Mouse (Mus musculus): Measurements from ENCODE around the gene Cytl1. TPM values are rescaled to one million over a fixed set of nuclear protein-coding genes. Genes with fewer than 3 reads are reported as not detected.

Cytl1 gene
- not detected in 2 replicates for polyA plus RNA-seq (2015; fragmentation: Nextera tagmentation; extraction: Ambion mirVana)

DNA sequence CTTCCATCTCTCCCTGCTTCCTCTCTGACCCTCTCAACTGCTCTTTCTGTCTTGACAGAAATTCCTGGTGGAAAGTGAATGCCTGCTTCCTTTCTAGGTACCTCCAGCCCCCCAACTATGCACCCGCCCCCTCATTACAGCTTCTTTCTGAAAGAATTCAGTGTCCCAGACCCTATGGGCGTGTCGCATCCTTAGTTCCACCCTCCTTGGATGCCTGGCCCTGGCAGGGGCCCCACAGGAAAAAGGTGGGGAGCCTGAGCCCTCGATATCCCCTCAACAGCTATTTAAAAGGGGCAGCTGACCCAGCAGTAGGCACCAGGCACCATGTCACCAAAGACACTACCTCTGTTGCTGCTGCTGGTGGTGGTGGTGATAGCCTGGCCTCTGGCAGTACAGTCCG, at the start of gene Cytl1:
Cytl1 (plus strand) TSS at position 296 of the 400 bp plus-strand sequence.
- no peak for DNase-seq
- Histone ChIP-seq H3K4me2 (ENCODE audit: low read depth, low read length) (no peak within 1 kb of the TSS), H3K9me3 (ENCODE audit: low read length) (no peaks in the 10 kb centered on the region), H3K36me3 (replicated peaks; ENCODE audit: insufficient read depth, low read length) (no peaks in the 10 kb centered on the region), H3K4me3 (ENCODE audit: low read depth, low read length) (no peak within 1 kb of the TSS), H3K9ac (replicated peaks) (no peak within 1 kb of the TSS), H3K27me3 (ENCODE audit: insufficient read depth, low read length) (no peaks in the 10 kb centered on the region), H3K4me1 (ENCODE audit: insufficient read depth) (no peaks in the 10 kb centered on the region), H3K27ac (ENCODE audit: low read depth) (no peak within 1 kb of the TSS)
- no peak for ATAC-seq
- no peak for TF ChIP-seq EP300 (IDR thresholded peaks at IDR 0.05; ENCODE audit: low read depth)
- TF ChIP-seq CTCF (IDR thresholded peaks at IDR 0.05; ENCODE audit: low read depth): no peak
- 45% methylated on average over 5 of the region's 5 CpGs for WGBS (ENCODE audit: insufficient replicate concordance)

DNA sequence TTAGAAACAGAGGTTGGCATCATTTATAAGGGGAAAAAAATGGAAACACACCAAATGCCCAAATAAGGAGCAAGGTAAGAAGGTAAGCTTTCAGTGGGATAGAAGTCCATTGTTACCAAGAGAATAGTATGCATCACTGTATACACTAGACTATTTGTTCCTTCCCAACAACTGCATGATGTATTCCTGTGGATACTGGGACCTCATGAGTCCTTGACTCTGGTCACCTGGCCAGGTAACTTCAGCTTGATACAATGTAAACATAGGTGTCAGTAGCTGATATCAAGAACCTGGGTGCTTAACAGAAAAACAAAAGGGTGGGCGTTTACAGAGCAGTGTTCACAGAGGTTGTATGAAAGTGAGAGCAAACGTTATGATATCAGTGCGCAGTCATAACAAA, 42.6 kb upstream of the Cytl1 start:
- no peak overlapping the region for H3K4me3 ChIP-seq (ENCODE audit: low read depth, low read length)
- no peaks in the 10 kb centered on the region for H3K9me3 ChIP-seq (ENCODE audit: low read length)
- no peak overlapping the region for H3K4me2 ChIP-seq (ENCODE audit: low read depth, low read length)
- no peak for DNase-seq
- TF ChIP-seq EP300 (IDR thresholded peaks at IDR 0.05; ENCODE audit: low read depth): no peak
- TF ChIP-seq CTCF (IDR thresholded peaks at IDR 0.05; ENCODE audit: low read depth): no peak
- ATAC-seq: no peak
- no peaks in the 10 kb centered on the region for H3K36me3 ChIP-seq (replicated peaks; ENCODE audit: insufficient read depth, low read length)
- no peak overlapping the region for H3K9ac ChIP-seq (replicated peaks)
- no peak overlapping the region for H3K27ac ChIP-seq (ENCODE audit: low read depth)
- no peaks in the 10 kb centered on the region for H3K4me1 ChIP-seq (ENCODE audit: insufficient read depth)
- H3K27me3 ChIP-seq (ENCODE audit: insufficient read depth, low read length): no peaks in the 10 kb centered on the region
- WGBS (ENCODE audit: insufficient replicate concordance): 64% methylated on average over 3 of the region's 3 CpGs

DNA sequence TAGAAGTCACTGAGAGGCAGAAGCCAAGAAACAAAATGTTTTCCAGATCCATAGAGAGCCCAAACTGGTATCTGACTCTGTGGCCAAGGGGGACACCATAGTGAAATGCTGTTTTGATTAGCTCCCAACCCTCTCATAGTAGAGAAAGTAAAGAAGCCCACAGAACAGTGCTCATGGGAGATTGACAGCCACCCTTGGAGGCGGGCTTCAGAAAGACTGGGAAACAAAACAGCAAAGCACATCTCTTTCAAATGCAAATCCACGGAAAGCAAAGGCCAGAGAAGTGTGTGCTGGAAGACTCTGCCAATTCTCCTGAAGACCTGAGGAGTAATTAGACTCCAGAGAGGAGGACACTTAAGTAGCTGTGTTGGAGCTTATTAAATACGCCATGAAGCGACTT, 39.5 kb upstream of the Cytl1 start:
- no peak for DNase-seq
- H3K4me3 ChIP-seq (ENCODE audit: low read depth, low read length): no peak overlapping the region
- no peak for TF ChIP-seq CTCF (IDR thresholded peaks at IDR 0.05; ENCODE audit: low read depth)
- TF ChIP-seq EP300 (IDR thresholded peaks at IDR 0.05; ENCODE audit: low read depth): no peak
- WGBS (ENCODE audit: insufficient replicate concordance): 57% methylated on average over 4 of the region's 4 CpGs
- H3K36me3 ChIP-seq (replicated peaks; ENCODE audit: insufficient read depth, low read length): no peaks in the 10 kb centered on the region
- no peaks in the 10 kb centered on the region for H3K9me3 ChIP-seq (ENCODE audit: low read length)
- H3K4me1 ChIP-seq (ENCODE audit: insufficient read depth): no peaks in the 10 kb centered on the region
- ATAC-seq: no peak
- H3K4me2 ChIP-seq (ENCODE audit: low read depth, low read length): no peak overlapping the region
- no peak overlapping the region for H3K9ac ChIP-seq (replicated peaks)
- H3K27ac ChIP-seq (ENCODE audit: low read depth): no peak overlapping the region
- no peaks in the 10 kb centered on the region for H3K27me3 ChIP-seq (ENCODE audit: insufficient read depth, low read length)

DNA sequence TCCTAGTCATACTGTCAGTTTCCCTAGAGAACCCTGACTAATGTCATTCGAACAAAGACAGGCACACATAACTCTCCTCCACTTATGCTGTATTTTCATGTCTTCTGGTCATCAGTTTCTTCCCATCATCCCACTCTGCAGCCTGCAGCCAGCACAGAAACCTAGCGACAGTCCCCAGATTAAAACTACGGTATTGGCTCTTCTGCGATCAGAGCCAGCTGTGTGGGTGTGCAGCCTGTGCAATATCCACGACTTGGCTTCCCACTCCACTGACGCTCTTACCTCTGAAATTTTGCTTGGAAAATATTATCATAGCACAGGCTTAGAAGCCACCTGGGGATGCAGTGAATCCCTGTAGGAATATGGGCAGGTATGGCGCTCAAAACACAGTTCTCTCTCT, 38.0 kb upstream of the Cytl1 start:
- no peak overlapping the region for H3K4me2 ChIP-seq (ENCODE audit: low read depth, low read length)
- no peaks in the 10 kb centered on the region for H3K27me3 ChIP-seq (ENCODE audit: insufficient read depth, low read length)
- no peaks in the 10 kb centered on the region for H3K4me1 ChIP-seq (ENCODE audit: insufficient read depth)
- no peaks in the 10 kb centered on the region for H3K9me3 ChIP-seq (ENCODE audit: low read length)
- DNase-seq (no peak), ATAC-seq (no peak)
- no peak overlapping the region for H3K4me3 ChIP-seq (ENCODE audit: low read depth, low read length)
- no peaks in the 10 kb centered on the region for H3K36me3 ChIP-seq (replicated peaks; ENCODE audit: insufficient read depth, low read length)
- no peak overlapping the region for H3K9ac ChIP-seq (replicated peaks)
- TF ChIP-seq EP300 (IDR thresholded peaks at IDR 0.05; ENCODE audit: low read depth): no peak
- no peak for TF ChIP-seq CTCF (IDR thresholded peaks at IDR 0.05; ENCODE audit: low read depth)
- 78% methylated on average over 7 of the region's 7 CpGs for WGBS (ENCODE audit: insufficient replicate concordance)
- H3K27ac ChIP-seq (ENCODE audit: low read depth): no peak overlapping the region

DNA sequence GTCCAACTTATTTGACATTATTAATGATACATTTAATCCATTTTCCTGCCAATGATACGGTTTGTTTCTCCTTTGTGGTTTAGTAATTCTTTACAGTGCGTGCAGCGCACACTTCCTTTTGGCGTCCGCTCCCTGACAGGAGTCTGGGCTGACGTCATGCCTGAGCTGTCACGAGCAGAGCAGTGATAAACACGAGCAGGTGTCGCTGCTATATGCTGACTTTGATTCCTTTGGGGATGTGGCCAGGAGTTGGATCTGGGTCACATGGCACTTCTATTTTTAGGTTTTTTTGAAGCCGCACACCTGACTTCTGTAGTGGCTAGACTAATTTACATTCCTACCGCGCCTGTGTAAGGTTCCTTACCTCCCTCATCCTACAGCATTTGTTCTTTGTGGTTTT, 35.6 kb upstream of the Cytl1 start:
- H3K9me3 ChIP-seq (ENCODE audit: low read length): no peaks in the 10 kb centered on the region
- H3K27me3 ChIP-seq (ENCODE audit: insufficient read depth, low read length): no peaks in the 10 kb centered on the region
- 55% methylated on average over 12 of the region's 12 CpGs for WGBS (ENCODE audit: insufficient replicate concordance)
- ATAC-seq (no peak), DNase-seq (no peak)
- H3K4me3 ChIP-seq (ENCODE audit: low read depth, low read length): no peak overlapping the region
- TF ChIP-seq EP300 (IDR thresholded peaks at IDR 0.05; ENCODE audit: low read depth): no peak
- no peak for TF ChIP-seq CTCF (IDR thresholded peaks at IDR 0.05; ENCODE audit: low read depth)
- H3K4me1 ChIP-seq (ENCODE audit: insufficient read depth): no peaks in the 10 kb centered on the region
- H3K36me3 ChIP-seq (replicated peaks; ENCODE audit: insufficient read depth, low read length): no peaks in the 10 kb centered on the region
- no peak overlapping the region for H3K27ac ChIP-seq (ENCODE audit: low read depth)
- no peak overlapping the region for H3K4me2 ChIP-seq (ENCODE audit: low read depth, low read length)
- no peak overlapping the region for H3K9ac ChIP-seq (replicated peaks)

DNA sequence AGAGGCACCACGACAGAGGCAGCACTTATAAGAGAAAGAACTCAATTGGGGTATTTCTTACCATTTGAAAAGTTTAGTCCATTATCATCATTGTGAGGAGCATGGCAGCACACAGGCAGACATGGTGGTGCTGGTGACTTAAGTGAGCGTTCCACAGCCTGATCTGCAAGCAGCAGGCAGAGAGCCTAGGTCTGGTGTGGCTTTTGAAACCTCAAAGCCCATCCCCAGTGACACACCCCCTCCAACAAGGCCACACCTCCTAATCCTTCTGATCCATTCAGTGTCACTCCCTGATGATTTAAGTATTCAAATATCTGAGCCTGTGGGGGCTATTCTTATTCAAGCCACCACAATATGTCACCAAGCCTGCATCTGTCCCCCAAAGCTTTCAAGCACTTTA, 30.4 kb upstream of the Cytl1 start:
- DNase-seq: no peak
- no peak overlapping the region for H3K4me3 ChIP-seq (ENCODE audit: low read depth, low read length)
- no peak overlapping the region for H3K9ac ChIP-seq (replicated peaks)
- ATAC-seq: no peak
- WGBS (ENCODE audit: insufficient replicate concordance): 63% methylated on average over 2 of the region's 2 CpGs
- no peak for TF ChIP-seq EP300 (IDR thresholded peaks at IDR 0.05; ENCODE audit: low read depth)
- TF ChIP-seq CTCF (IDR thresholded peaks at IDR 0.05; ENCODE audit: low read depth): no peak
- H3K9me3 ChIP-seq (ENCODE audit: low read length): no peaks in the 10 kb centered on the region; the same call in 1 of the 2 replicates
- no peaks in the 10 kb centered on the region for H3K27me3 ChIP-seq (ENCODE audit: insufficient read depth, low read length)
- no peak overlapping the region for H3K4me2 ChIP-seq (ENCODE audit: low read depth, low read length)
- no peak overlapping the region for H3K27ac ChIP-seq (ENCODE audit: low read depth)
- no peaks in the 10 kb centered on the region for H3K4me1 ChIP-seq (ENCODE audit: insufficient read depth)
- no peaks in the 10 kb centered on the region for H3K36me3 ChIP-seq (replicated peaks; ENCODE audit: insufficient read depth, low read length)

DNA sequence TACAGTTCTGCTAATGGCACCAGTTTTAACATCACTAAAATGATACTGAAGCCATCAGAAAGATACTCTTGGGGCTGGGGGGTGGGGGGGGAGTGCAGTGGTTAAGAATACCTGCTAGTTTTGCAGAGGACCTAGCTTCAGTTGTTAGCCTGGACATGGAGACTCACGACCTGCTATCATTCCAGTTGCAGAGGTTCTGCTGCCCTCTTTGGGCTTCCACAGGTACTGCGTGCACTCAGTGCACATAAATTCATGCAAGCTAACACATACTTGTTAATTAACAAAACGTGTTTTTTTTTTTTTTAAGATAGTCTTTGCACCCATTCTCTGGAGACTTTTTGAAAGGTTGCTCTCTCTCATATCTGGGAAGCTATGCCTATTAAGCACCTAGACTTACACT, 27.2 kb upstream of the Cytl1 start:
- no peak for ATAC-seq
- 61% methylated on average over 3 of the region's 3 CpGs for WGBS (ENCODE audit: insufficient replicate concordance)

More for the DNA sequence above, 27.2 kb upstream of the Cytl1 start:
- no peaks in the 10 kb centered on the region for H3K27me3 ChIP-seq (ENCODE audit: insufficient read depth, low read length)
- H3K27ac ChIP-seq (ENCODE audit: low read depth): no peak overlapping the region
- H3K4me2 ChIP-seq (ENCODE audit: low read depth, low read length): no peak overlapping the region
- no peak for TF ChIP-seq EP300 (IDR thresholded peaks at IDR 0.05; ENCODE audit: low read depth)
- peak; percentile 37 for TF ChIP-seq CTCF (IDR thresholded peaks at IDR 0.05; ENCODE audit: low read depth)
- no peaks in the 10 kb centered on the region; the same call in none of the 2 replicates for H3K9me3 ChIP-seq (ENCODE audit: low read length)
- H3K36me3 ChIP-seq (replicated peaks; ENCODE audit: insufficient read depth, low read length): no peaks in the 10 kb centered on the region
- DNase-seq: no peak
- H3K9ac ChIP-seq (replicated peaks): no peak overlapping the region
- H3K4me1 ChIP-seq (ENCODE audit: insufficient read depth): no peaks in the 10 kb centered on the region
- H3K4me3 ChIP-seq (ENCODE audit: low read depth, low read length): no peak overlapping the region

All from liver, postnatal 0 days (tissue).